Mouse (Mus musculus) retina, postnatal 1 day (tissue): ENCODE results near the gene Slitrk1.

Experiments
- DNase-seq: peaks from one replicate; pipeline ENCODE4 v3.0.0-alpha.2; 2012

The Slitrk1 gene

GRCm38 (mm10) chr14:108913714-108914263 is at the start of gene Slitrk1:
Gene Slitrk1, minus strand, starts transcription at chr14:108914158.
- DNase-seq, result peak; percentile 85

GRCm38 (mm10) chr14:108935777-108936176 is 21.8 kb upstream of the Slitrk1 start:
- no peak for DNase-seq

DNA sequence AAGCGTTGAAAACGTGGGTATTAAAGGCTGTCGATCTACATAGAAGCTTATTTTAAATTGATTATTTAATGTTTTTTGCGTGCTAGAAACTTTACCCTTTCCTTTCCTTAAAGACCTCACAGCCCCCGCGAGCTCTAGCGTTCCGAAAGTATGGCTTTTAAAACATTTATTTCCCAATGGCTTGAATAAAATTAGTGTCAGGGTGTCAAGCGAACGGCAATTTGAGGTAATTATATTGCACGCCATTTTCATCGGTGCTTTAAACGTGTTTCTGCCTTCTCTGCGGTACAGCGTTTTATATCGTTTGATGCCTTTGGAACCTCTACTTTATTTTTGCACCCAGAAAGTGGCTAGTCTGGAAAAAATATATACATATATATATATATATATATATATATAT is 378 bp upstream of the Slitrk1 start:
- no peak for DNase-seq

GRCm38 (mm10) chr14:108912876-108913490 is 975 bp downstream of the Slitrk1 start:
- peak; percentile 55 for DNase-seq

GRCm38 (mm10) chr14:108912021-108912875 is 1.7 kb downstream of the Slitrk1 start:
- peak; percentile 77 for DNase-seq

DNA sequence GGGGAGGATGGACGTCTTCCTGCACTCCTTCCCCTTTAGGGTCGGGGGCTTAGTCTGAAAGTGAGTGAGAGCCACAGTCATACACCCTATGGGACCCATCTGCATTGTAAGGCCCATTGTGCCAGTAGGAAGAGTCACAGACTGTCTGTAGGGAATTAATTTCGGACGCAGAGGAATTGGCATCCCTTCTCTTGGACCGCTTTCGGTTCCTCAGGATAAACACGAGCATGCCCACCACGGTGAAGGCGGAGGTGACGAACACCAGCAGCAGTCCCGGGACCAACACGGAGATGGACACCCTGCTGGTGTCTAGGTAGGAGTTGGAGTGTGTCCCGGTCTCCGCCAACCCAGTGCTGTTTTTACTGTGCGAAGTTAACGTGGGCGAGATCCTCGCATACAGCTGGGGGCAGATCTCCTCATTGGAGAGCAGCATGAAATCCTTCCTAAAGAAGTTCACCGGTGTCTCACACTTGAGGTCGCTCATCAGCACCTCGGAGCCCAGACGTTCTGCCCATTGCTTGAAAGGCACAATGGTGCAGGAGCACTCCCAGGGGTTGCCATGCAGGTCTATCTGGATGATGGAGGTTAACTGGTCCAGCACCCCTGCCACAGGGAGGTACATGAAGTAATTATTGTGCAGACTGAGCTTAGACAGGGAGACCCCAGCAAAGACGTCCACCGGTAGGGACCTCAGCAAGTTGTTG is 2.7 kb downstream of the Slitrk1 start:
- peak; percentile 51 for DNase-seq

DNA sequence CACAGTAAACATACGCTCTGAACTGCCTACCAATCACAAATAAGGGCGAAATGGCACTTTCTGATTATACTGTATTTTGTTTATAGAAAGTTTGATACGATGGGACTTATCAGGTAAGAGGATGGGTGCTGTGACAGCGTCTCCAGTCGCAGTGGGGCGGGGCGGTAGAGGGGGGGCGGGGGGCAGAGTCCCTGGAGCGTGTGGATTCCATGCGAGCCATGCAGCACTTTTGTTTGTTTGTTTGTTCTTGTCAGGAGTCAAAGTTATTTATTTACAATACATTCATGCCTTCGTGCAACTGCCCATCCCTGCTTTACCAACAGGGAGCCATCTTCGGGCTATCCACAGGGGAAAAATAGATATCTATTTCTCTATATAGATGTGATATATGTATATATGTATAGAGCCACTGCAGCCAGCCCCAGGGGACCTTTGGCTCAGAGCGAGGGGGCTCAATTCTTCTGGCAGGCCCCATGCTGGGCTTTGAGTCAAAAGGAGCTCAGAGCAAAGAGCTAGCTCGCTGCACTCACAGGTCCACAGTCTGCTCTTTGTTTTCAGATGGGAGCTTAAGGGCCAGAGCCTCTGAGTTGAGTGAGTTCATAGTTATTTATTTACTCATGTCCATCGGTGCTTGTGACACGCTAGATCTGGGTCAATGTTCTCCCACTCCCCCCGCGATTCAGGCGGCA is 3.4 kb downstream of the Slitrk1 start:
- DNase-seq, result peak; percentile 63

DNA sequence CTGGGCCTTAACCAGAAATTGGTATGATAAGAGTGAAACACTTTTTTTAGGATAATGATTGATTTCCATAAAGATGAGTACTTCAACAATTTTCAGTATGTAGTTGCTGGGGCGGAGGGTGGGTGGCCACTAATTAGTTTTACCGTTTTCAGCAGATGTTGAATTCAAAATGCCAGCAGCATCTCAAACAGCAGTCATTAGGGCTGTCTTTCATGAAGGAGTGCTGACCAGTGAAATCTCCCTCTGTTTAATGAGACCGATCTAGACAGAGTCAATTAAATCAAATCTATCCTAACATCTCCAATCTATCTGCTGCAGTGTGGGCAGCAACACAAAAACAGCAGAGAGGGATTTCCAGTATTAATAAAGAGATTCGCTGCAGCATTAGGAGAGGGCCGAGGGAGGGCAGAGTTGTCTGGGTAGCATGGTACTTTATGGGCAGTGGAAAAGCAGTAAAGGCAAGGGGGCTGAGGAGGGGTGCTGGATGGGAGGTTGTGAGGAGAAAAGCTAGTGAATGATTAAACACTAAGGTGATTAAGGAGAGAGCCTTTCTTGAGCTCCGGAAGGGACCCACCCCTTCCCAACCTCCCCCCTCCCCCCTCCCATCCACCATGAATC is 4.5 kb downstream of the Slitrk1 start:
- DNase-seq, result peak; percentile 50

DNA sequence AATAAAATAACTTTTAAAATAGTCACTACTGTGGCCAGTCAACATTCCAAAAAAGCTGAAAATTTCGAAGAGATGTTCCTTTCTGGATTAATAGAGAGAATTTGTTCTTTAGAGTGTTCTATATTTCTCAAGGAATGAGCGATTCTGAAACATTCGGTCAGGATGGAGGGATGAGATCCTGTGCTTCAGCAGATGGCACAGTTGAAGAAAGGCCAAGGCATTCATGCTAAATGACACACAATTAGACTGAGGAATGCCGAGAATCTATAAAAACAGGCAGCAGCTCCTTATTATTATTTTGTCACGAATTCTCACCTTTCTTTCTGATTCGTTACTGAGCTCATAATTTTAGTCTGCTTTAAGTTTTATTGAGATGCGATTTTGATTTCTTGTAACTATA is 15.4 kb downstream of the Slitrk1 start:
- DNase-seq, result no peak

GRCm38 (mm10) chr14:108895456-108895855 is 18.5 kb downstream of the Slitrk1 start:
- DNase-seq, result no peak

- DNase-seq, result no peak
Measured at GRCm38 (mm10) chr14:108867816-108868215, 46.1 kb downstream of the Slitrk1 start.

- DNase-seq, result no peak
Measured at GRCm38 (mm10) chr14:108864631-108865030, 49.3 kb downstream of the Slitrk1 start.

- DNase-seq, result no peak
Measured at GRCm38 (mm10) chr14:108859310-108859709, 54.6 kb downstream of the Slitrk1 start.
